Mouse (Mus musculus) layer of hippocampus, adult 9-10 months (tissue): ENCODE data around the gene Sf3b5.

Experiments used
- DNase-seq: peaks from one replicate; pipeline ENCODE4 v3.0.0; 2022; ENCODE audit warnings: low spot score

Gene Sf3b5

GRCm38 (mm10) chr10:13005043-13005442, at the start of gene Sf3b5:
Gene Sf3b5 (plus strand): TSS chr10:13005343.
- DNase-seq, result no peak

DNA sequence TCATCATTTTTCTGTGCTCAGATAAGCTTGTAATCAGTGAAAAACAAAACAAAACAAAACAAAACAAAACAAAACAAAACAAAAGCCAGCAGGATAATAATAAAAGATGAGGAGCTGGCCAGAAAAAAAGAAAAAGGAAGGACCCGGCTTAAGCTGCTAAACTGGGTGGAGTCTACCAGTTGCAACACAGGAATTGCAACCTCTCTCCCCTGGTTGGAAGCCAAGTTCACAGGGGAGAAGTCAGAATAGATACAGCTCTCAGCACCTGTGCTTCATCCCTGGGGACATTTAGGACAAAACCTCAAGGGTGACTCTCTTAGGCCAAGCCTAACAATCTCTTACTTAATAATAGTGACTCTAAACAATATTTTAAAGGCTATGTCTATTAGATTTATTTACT, 49.3 kb upstream of the Sf3b5 start:
- no peak for DNase-seq

DNA sequence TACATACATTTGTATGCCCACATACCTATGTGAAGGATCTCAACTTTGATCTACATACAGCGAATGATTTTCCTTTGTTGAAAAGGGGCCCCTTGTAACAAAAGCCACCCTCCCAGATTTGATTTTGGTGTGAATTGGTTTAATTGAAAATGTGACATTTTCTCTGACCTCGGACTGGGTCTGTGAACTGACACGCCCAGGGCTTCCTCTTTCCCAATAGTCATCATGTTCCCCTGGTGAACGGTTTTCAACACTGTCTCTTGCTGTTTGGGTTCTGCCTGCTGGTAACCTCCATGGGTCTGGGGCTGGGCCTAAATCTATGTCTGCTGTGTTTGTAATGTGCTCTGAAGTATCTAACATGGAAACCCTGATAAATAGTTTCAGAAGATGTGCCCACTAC, 47.9 kb upstream of the Sf3b5 start:
- DNase-seq, result no peak

DNA sequence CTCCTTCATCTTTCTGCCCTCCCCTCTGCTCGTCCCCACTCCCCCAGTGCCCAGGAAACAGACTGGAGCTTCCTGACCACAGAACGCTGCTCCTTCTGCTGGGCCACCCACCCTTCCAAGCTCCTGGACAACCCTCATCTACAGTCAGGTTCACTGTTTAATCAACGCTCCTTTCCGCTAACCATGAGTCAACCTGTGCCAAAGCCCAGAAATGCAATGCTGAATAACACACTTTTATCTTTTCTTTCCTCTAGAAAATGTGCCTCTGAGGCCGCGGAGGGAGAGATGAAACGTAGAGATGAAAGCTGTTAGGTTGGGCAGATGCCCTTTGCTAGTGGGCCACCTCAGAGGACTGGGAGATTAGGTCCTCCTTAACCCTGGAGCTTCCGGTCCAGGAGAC, 43.6 kb upstream of the Sf3b5 start:
- DNase-seq, result no peak

- no peak for DNase-seq
Measured at GRCm38 (mm10) chr10:12962238-12962637, 42.9 kb upstream of the Sf3b5 start.

DNA sequence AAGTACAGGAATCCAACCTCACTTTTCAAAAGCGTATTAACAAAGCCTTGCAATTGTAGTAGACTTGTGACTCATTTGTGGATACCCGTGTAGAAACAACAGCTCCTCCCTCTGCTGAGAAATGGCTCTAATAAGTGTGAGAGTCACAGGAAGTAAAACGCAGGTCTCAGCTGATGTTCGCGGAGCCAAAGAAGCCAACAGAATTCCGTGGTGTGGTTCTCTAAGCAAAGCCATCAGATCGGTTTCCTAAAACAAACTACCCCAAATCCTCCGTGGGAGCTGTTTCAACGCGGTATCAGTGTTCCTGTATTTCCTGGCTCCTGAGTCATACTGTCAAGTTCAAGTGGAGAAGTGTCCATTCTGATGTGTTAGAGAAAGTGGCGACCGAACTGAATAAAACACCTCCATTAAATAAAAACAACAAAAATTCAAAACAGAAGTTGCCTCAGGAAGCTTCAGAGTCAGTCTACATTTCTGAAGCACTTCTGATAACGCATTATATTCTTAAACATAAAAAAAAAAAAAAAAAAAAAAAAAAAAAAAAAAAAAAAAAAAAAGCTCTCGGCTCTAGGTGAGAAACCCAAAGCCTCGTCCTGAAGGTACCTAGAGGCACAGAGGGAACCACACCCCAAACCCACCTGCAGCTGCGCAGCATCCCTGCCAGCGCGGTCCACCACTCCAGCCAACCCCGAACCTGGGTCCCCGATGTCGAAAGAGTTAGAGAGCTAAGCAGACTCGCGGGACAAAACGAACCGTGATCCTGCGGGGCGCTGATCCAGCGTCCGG, 41.6 kb upstream of the Sf3b5 start:
- DNase-seq, result no peak

DNA sequence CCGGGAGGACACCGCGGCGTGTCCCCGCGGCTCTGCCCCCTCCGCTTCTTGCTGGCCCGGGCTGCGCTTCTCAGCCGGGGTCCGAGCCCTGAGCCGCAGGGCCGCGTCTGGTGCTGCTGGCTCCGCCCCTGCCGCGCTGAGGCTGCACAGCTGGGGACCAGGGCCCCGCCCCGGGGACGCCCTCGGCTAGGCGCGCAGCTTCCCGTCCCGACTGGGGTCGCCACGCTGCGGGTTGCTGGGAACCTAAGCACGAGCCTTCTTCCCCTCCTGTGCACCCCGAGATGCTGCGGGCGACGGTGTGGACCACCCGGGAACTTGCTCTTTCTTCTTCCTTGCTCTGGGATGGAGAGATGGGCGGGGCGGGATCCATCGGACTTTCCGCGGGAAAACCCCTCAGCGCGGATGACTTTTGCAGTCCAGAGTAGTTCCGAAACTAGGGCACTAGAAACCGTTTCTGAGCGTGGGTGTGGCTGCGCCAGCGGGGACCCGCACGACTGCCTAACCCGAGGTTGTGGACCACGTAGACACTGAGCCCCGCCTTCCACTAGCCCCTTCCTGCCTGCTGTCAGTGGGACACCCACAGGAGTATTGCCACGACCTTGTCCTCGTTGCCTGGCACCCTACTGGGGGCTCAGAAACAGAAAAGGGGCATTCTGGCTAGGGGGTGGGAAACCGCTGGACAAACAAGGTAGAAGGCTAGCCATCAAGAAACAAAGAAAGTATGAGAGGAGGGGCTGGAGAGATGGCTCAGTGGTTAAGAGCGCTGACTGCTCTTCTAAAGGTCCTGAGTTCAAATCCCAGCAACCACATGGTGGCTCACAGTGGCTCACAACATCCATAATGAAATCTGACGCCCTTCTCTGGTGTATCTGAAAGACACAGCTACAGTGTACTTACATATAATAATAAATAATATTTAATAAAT, 40.7 kb upstream of the Sf3b5 start, which contains the start of gene Stx11:
TSS of gene Stx11 (minus strand) at position 148 of the 925 bp plus-strand sequence.
- no peak for DNase-seq

- no peak for DNase-seq
Measured at GRCm38 (mm10) chr10:12965669-12966180, 39.4 kb upstream of the Sf3b5 start.

DNA sequence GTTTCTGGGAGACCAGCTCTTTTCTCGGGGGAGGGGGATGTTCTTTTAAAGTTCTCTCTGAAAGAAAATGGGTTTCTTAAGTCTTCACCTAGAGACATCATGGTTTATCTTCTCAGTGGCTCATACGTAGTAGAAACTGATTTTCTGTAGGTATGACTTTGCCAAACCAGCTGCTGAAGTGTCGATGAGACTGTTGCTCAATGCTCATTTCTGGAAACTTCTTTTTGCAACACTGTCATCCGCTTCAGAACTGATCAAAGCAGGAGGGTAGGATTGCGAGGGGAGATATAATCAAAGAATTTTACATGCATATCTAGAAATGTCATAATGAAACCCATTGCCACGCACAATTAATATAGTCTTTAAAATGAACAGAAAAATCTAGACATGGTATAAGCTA, 30.6 kb upstream of the Sf3b5 start:
- no peak for DNase-seq

DNA sequence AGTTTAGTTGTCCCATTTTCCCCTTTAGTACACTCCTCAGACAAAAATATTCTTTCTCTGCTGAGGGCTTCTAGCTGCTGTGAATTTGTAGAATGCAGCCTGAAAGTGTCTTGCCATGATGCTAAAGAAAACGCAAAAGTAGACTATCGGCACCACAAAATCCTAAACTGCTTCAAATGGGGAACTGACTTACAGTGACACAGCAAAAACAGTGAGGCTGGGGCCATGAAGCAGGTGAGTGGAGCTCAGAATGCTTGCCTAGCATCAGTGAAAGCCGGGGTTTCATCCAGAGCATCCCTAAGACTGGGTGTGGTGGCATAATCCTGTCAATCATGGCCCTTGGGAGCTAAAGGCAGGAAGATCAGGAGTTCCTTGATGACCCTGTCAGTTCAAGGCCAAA, 29.7 kb upstream of the Sf3b5 start:
- no peak for DNase-seq

GRCm38 (mm10) chr10:12975957-12976356, 29.2 kb upstream of the Sf3b5 start:
- no peak for DNase-seq

DNA sequence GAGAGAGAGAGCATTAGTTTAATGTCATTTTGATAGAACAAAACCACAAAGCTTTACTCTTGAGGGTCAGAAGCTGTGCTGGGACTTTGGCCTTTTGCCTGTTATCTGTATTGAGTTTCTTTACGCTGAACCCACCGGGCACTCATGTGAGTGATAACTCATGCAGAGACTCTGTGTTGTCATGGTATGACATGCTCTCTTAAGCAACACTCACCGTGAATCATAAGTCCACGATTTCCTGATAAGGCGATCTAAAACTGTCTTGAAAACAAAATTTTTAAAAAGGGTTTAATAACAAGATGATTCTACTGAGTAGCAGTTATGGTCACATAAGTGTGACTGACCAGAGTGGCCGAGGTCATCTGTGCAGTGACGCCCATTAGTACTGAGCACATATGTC, 28.6 kb upstream of the Sf3b5 start:
- DNase-seq, result no peak

DNA sequence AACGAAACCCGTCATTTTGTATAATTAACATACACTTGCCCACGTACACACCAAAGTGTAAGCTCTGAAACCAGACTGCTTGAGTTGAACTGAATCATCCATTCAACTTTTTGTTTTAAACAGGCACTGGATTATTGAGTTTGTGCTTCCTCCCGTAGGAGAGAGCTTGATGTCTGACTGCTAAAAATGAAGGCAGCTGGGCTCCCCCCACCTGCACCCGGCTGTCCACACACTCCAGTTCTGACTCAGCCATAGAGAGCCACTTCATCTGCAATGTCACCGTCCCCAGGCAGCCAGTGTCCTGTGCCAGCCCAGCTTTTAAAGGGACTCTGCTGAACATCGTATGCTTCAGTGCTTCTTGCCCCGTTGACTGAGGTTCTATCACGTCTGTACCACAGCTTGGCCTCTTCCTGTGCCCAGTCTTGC, 27.3 kb upstream of the Sf3b5 start:
- no peak for DNase-seq

DNA sequence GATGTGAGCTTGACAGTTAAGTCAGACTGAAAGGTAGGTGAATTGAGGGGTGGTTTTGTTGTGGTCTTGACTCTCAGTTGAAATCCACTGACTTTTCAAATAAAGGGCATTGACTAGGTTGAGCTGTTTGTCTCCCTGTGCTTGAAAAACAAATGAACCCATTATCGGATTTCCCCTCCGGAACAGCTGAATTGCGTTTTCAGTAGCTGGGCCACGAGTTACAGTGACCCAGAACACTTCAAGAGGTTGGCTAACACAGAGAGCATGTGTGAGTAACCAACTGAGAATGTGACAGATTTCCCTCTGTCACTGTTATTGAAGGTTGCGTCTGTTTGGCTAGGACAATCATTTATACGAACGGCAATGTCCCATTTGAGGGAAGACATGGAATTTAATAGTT, 24.1 kb upstream of the Sf3b5 start:
- no peak for DNase-seq

- no peak for DNase-seq
Measured at GRCm38 (mm10) chr10:12983516-12983915, 21.6 kb upstream of the Sf3b5 start.

DNA sequence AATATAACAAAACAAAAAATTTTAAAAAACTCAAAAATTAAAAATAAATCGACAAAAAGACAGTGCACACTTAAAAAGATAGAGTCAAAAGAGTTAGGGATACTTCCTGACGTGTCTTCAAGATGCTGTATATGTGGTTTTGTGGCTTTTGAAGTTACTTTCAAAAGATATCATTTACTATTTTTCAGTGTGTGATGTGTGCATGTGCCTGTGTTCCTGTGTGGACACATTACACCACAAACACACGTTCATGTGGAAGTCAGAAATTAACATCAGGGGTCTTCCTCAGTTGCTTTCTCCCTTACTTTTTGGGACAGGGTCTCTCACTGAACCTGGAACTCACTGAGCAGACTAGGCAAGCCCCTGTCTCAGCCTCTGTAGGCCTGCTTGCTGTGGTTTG, 20.1 kb upstream of the Sf3b5 start:
- DNase-seq, result no peak

GRCm38 (mm10) chr10:12986485-12986884, 18.7 kb upstream of the Sf3b5 start:
- no peak for DNase-seq

GRCm38 (mm10) chr10:12986943-12987342, 18.2 kb upstream of the Sf3b5 start:
- no peak for DNase-seq

- no peak for DNase-seq
Measured at GRCm38 (mm10) chr10:12991953-12992352, 13.2 kb upstream of the Sf3b5 start.

GRCm38 (mm10) chr10:12993411-12994039, 11.6 kb upstream of the Sf3b5 start:
- no peak for DNase-seq

GRCm38 (mm10) chr10:12996736-12997477, 8.2 kb upstream of the Sf3b5 start:
- DNase-seq, result peak; percentile 80
